Mouse (Mus musculus) forebrain, embryonic 12.5 days (tissue): ENCODE data around the gene Ube2o. TPM values are rescaled to one million over a fixed set of nuclear protein-coding genes. Genes with fewer than 3 reads are reported as not detected.

Experiments
- ATAC-seq: fragments of 200-750 bp; cut with Nextera tagmentation; 2 replicates; pipeline ENCODE4 v1.8.0; 2017; ENCODE audit warnings: moderate TSS enrichment; ENCODE audit not compliant: low FRiP score
- H3K27ac ChIP-seq: fragments of 300-500 bp; sonication (generic); 2 replicates; pipeline ENCODE4 v1.5.1; 2016; ENCODE audit warnings: mild to moderate bottlenecking
- H3K27me3 ChIP-seq: fragments of 300-500 bp; sonication (generic); 2 replicates; pipeline ENCODE4 v1.6.1; 2016; ENCODE audit warnings: mild to moderate bottlenecking
- H3K36me3 ChIP-seq: fragments of 300-500 bp; sonication (generic); replicated peaks from 2 replicates; pipeline ENCODE4 v1.6.1; 2016; ENCODE audit warnings: mild to moderate bottlenecking
- H3K4me1 ChIP-seq: fragments of 300-500 bp; sonication (generic); 2 replicates; pipeline ENCODE4 v1.6.1; 2016
- H3K4me2 ChIP-seq: fragments of 300-500 bp; sonication (generic); 2 replicates; pipeline ENCODE4 v1.6.1; 2016; ENCODE audit warnings: mild to moderate bottlenecking, moderate library complexity
- H3K4me3 ChIP-seq: fragments of 300-500 bp; sonication (generic); replicated peaks from 2 replicates; pipeline ENCODE4 v1.5.1; 2016; ENCODE audit warnings: mild to moderate bottlenecking
- H3K9ac ChIP-seq: fragments of 300-500 bp; sonication (generic); 2 replicates; pipeline ENCODE4 v1.6.1; 2016; ENCODE audit warnings: mild to moderate bottlenecking
- H3K9me3 ChIP-seq: fragments of 300-500 bp; sonication (generic); 2 replicates; pipeline ENCODE4 v1.6.1; 2016
- WGBS: fragments of 180-500 bp; shearing (Covaris S2); methylation state at CpG from one replicate; pipeline ENCODE4 v1.1.7; 2016; 5-methylcytosine and 5-hydroxymethylcytosine counted together
- polyA plus RNA-seq: library from polyadenylated mRNA; unstranded; fragments of >200 nt; fragmentation: Nextera tagmentation; extraction: Ambion mirVana; gene quantifications from 2 replicates; pipeline ENCODE4 v1.2.1, GENCODE M21; 2016

Ube2o gene
- polyA plus RNA-seq, 1 experiment from 2014 or later, result 17.3 TPM

GRCm38 (mm10) chr11:116547296-116548060, 33.8 kb downstream of the Ube2o start:
- Histone ChIP-seq H3K27ac (no peak overlapping the region), H3K9me3 (no peaks in the 10 kb centered on the region), H3K4me3 (no peak overlapping the region), H3K9ac (no peak overlapping the region), H3K36me3 (peaks cover 58% of the 10 kb centered on the region), H3K4me1 (peaks cover 5% of the 10 kb centered on the region; the same call in 1 of the 2 replicates), H3K4me2 (no peak overlapping the region), H3K27me3 (no peaks in the 10 kb centered on the region)
- WGBS, result 92% methylated on average over 17 of the region's 17 CpGs
- ATAC-seq, result no peak

- Histone ChIP-seq H3K27me3 (no peaks in the 10 kb centered on the region), H3K9me3 (no peaks in the 10 kb centered on the region), H3K36me3 (peaks cover 95% of the 10 kb centered on the region), H3K4me2 (no peak overlapping the region), H3K4me3 (no peak overlapping the region), H3K9ac (no peak overlapping the region), H3K4me1 (no peaks in the 10 kb centered on the region), H3K27ac (no peak overlapping the region)
- 87% methylated on average over 4 of the region's 4 CpGs for WGBS
- no peak for ATAC-seq
Observed at GRCm38 (mm10) chr11:116543110-116543509, 38.1 kb downstream of the Ube2o start.

- Histone ChIP-seq H3K4me1 (no peaks in the 10 kb centered on the region), H3K9me3 (no peaks in the 10 kb centered on the region), H3K36me3 (peaks cover 89% of the 10 kb centered on the region), H3K27ac (no peak overlapping the region), H3K4me3 (no peak overlapping the region), H3K27me3 (no peaks in the 10 kb centered on the region), H3K4me2 (no peak overlapping the region), H3K9ac (no peak overlapping the region)
- 95% methylated on average over 11 of the region's 11 CpGs for WGBS
- ATAC-seq, result no peak
Observed at GRCm38 (mm10) chr11:116541183-116541582, 40.1 kb downstream of the Ube2o start.

GRCm38 (mm10) chr11:116538142-116538735, 43.0 kb downstream of the Ube2o start:
- peaks cover 60% of the 10 kb centered on the region for H3K36me3 ChIP-seq
- H3K27ac ChIP-seq, result no peak overlapping the region

GRCm38 (mm10) chr11:116537388-116537787, 43.9 kb downstream of the Ube2o start:
- Histone ChIP-seq H3K4me2 (no peak overlapping the region), H3K27ac (no peak overlapping the region), H3K9ac (no peak overlapping the region), H3K27me3 (peaks cover 37% of the 10 kb centered on the region), H3K4me3 (no peak overlapping the region), H3K36me3 (peaks cover 51% of the 10 kb centered on the region), H3K4me1 (peaks cover 18% of the 10 kb centered on the region), H3K9me3 (no peaks in the 10 kb centered on the region)
- no peak for ATAC-seq
- 80% methylated on average over 5 of the region's 5 CpGs for WGBS

More at GRCm38 (mm10) chr11:116538142-116538735, 43.0 kb downstream of the Ube2o start:
- H3K9me3 ChIP-seq, result no peaks in the 10 kb centered on the region
- no peak overlapping the region for H3K4me2 ChIP-seq
- no peak for ATAC-seq
- peaks cover 28% of the 10 kb centered on the region for H3K27me3 ChIP-seq
- peaks cover 10% of the 10 kb centered on the region for H3K4me1 ChIP-seq
- no peak overlapping the region for H3K4me3 ChIP-seq
- H3K9ac ChIP-seq, result no peak overlapping the region
- 85% methylated on average over 12 of the region's 12 CpGs for WGBS

GRCm38 (mm10) chr11:116536685-116537084, 44.6 kb downstream of the Ube2o start:
- Histone ChIP-seq H3K4me2 (no peak overlapping the region), H3K27ac (no peak overlapping the region), H3K9me3 (no peaks in the 10 kb centered on the region), H3K27me3 (peaks cover 44% of the 10 kb centered on the region), H3K36me3 (peaks cover 44% of the 10 kb centered on the region), H3K9ac (no peak overlapping the region), H3K4me1 (peaks cover 25% of the 10 kb centered on the region), H3K4me3 (no peak overlapping the region)
- WGBS, result 93% methylated on average over 7 of the region's 7 CpGs
- ATAC-seq, result no peak

GRCm38 (mm10) chr11:116534154-116534865, 46.9 kb downstream of the Ube2o start:
- Histone ChIP-seq H3K27me3 (peaks cover 65% of the 10 kb centered on the region), H3K36me3 (peaks cover 20% of the 10 kb centered on the region), H3K4me3 (peak overlapping the region; percentile 49), H3K27ac (no peak overlapping the region), H3K9me3 (no peaks in the 10 kb centered on the region), H3K4me2 (peak overlapping the region; percentile 91), H3K9ac (0 out of 2 replicates have a peak overlapping the region, but pooled peaks have one; percentile 50), H3K4me1 (peaks cover 45% of the 10 kb centered on the region)
- ATAC-seq, result peak; percentile 33; the same call in 1 of the 2 replicates
- 20% methylated on average over 20 of the region's 20 CpGs for WGBS

GRCm38 (mm10) chr11:116533341-116534153, 47.7 kb downstream of the Ube2o start:
- Histone ChIP-seq H3K4me2 (peak overlapping the region; percentile 91), H3K9ac (peak overlapping the region; percentile 50), H3K27me3 (peaks cover 65% of the 10 kb centered on the region), H3K27ac (no peak overlapping the region), H3K9me3 (no peaks in the 10 kb centered on the region), H3K4me3 (peak overlapping the region; percentile 49), H3K4me1 (peaks cover 45% of the 10 kb centered on the region), H3K36me3 (peaks cover 13% of the 10 kb centered on the region)
- ATAC-seq, result no peak
- WGBS, result under 1% methylated on average over 62 of the region's 63 CpGs

GRCm38 (mm10) chr11:116532810-116533338, 48.4 kb downstream of the Ube2o start:
- ATAC-seq, result peak; percentile 52

GRCm38 (mm10) chr11:116532262-116532809, 48.9 kb downstream of the Ube2o start:
- Histone ChIP-seq H3K4me1 (peaks cover 45% of the 10 kb centered on the region), H3K27me3 (peaks cover 69% of the 10 kb centered on the region), H3K4me3 (peak overlapping the region; percentile 49), H3K4me2 (peak overlapping the region; percentile 91), H3K9me3 (no peaks in the 10 kb centered on the region), H3K27ac (no peak overlapping the region), H3K36me3 (0 out of 2 replicates have a peak, but pooled peaks cover 5% of the 10 kb centered on the region), H3K9ac (peak overlapping the region; percentile 50)
- no peak for ATAC-seq
- WGBS, result under 1% methylated on average over 30 of the region's 30 CpGs

More at GRCm38 (mm10) chr11:116532810-116533338, 48.4 kb downstream of the Ube2o start:
- Histone ChIP-seq H3K9ac (peak overlapping the region; percentile 50), H3K9me3 (no peaks in the 10 kb centered on the region), H3K4me1 (peaks cover 45% of the 10 kb centered on the region), H3K4me2 (peak overlapping the region; percentile 91), H3K4me3 (peak overlapping the region; percentile 49), H3K27ac (no peak overlapping the region), H3K27me3 (peaks cover 65% of the 10 kb centered on the region), H3K36me3 (0 out of 2 replicates have a peak, but pooled peaks cover 7% of the 10 kb centered on the region)
- 1% methylated on average over 49 of the region's 50 CpGs for WGBS
